Mouse (Mus musculus) kidney, adult 2 months (tissue): ENCODE measurements around the gene Ccdc142.

ENCODE experiments used
- CTCF ChIP-seq: fragments of 200-500 bp; conservative IDR thresholded peaks from 2 replicates; pipeline ENCODE4 v1.5.1; 2011; ENCODE audit warnings: low read depth, mild to moderate bottlenecking, control low read depth, low read length, moderate library complexity, mixed read lengths; ENCODE audit not compliant: insufficient read depth, insufficient read length
- POLR2A ChIP-seq: fragments of 200-500 bp; IDR thresholded peaks from one replicate; pipeline ENCODE4 v1.6.1; 2011; ENCODE audit warnings: low read depth, low read length, control low read depth

GRCm38 (mm10) chr6:83074979-83075378 lies 26.4 kb upstream of the Ccdc142 start:
- TF ChIP-seq POLR2A (no peak), CTCF (no peak)
